Mouse (Mus musculus) embryonic fibroblast, embryonic 13.5 days (primary cell): ENCODE results near the gene 9430097D07Rik. TPM values are rescaled to one million over a fixed set of nuclear protein-coding genes. Genes with fewer than 3 reads are reported as not detected.

Source experiments
- H3K27ac ChIP-seq: 2 replicates; pipeline ENCODE4 v1.5.1; 2012; ENCODE audit warnings: low read length, control low read depth, inconsistent platforms; ENCODE audit not compliant: insufficient read depth
- H3K4me1 ChIP-seq: 2 replicates; pipeline ENCODE4 v1.6.1; 2011; ENCODE audit warnings: low read length; ENCODE audit not compliant: control insufficient read depth, insufficient read depth
- H3K4me3 ChIP-seq: 2 replicates; pipeline ENCODE4 v1.5.1; 2011; ENCODE audit warnings: mild to moderate bottlenecking, control low read depth, low read length; ENCODE audit not compliant: insufficient read depth
- CTCF ChIP-seq: IDR thresholded peaks from 2 replicates; pipeline ENCODE4 v1.5.1; 2011; ENCODE audit warnings: mild to moderate bottlenecking, control low read depth, low read length, moderate library complexity, borderline replicate concordance; ENCODE audit not compliant: insufficient read depth
- POLR2A ChIP-seq: IDR thresholded peaks from 2 replicates; pipeline ENCODE4 v1.6.1; 2011; ENCODE audit warnings: low read depth, mild to moderate bottlenecking, control low read depth, low read length, moderate library complexity
- polyA plus RNA-seq: library from polyadenylated mRNA; stranded (reverse); fragments of >200 nt; gene quantifications from 2 replicates; pipeline ENCODE4 v1.2.4, GENCODE M21; 2011; ENCODE audit warnings: low read depth; ENCODE audit not compliant: missing spikeins, insufficient read length

9430097D07Rik gene
- polyA plus RNA-seq, 1 experiment: not detected

DNA sequence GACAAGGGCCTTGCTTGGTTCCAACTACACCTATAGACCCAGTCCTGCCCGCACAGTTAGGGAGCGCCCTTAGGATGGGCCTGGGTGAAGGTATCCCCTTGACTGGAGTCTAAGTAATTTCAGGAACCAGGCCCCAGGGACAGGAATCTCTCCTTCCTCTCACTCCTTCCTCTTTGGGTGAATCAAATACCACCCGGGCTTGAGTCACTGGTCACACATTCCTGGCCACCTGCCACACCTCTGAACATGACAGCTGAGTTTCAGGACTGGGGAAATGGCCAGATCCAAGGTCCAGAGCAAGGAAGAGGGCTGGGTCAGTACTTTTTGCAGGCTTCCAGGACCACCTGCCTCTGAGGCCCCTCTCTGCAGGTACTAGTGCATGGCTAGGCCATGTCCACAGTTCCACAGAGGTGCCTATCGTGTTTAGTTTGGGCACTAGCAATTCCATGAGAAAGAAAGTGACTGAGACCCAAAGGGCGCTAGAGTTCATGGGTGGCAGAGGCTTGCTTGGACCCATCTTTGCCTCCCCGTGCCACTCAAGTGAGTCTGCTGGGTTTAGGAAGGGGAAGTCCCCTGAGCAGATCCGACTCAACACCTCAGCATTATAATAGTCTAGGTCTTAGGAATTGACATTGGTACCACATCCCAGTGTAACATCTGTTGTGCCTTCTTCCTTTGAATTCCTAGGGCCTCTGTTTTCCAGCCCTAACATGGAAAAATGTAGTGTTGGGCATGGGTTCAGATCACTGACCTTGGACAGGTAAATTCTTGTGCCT lies 27.3 kb downstream of the 9430097D07Rik start:
- TF ChIP-seq POLR2A: no peak
- no peak for TF ChIP-seq CTCF
- no peak overlapping the region for H3K27ac ChIP-seq
- H3K4me3 ChIP-seq: no peak overlapping the region
- peaks cover 15% of the 10 kb centered on the region for H3K4me1 ChIP-seq

DNA sequence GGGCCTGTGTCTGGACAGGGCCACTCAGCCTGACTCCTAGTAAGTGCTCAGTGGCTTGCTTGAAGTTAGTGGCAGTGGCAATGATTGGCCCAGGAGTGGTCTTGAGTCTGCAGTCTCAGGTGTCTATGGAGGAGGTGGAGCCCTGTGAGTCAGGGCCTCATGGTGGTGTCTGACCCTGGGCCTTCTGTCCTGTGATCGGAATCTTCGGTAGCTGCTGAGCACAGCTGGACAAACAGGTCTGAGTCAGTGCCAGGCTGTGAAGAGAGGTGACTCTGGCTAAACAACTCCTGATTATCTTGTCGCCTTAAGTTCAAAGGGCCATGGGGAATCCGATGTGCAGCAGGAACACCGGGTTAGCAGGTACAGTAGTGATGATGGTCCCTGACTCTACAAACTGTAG lies 28.1 kb downstream of the 9430097D07Rik start:
- Histone ChIP-seq H3K27ac (no peak overlapping the region), H3K4me1 (peaks cover 15% of the 10 kb centered on the region), H3K4me3 (no peak overlapping the region)
- no peak for TF ChIP-seq POLR2A
- TF ChIP-seq CTCF: no peak

- Histone ChIP-seq H3K4me3 (no peak overlapping the region), H3K4me1 (peaks cover 15% of the 10 kb centered on the region), H3K27ac (no peak overlapping the region)
- TF ChIP-seq CTCF (no peak), POLR2A (no peak)
Measured at GRCm38 (mm10) chr2:32546951-32547350, 28.5 kb downstream of the 9430097D07Rik start.

DNA sequence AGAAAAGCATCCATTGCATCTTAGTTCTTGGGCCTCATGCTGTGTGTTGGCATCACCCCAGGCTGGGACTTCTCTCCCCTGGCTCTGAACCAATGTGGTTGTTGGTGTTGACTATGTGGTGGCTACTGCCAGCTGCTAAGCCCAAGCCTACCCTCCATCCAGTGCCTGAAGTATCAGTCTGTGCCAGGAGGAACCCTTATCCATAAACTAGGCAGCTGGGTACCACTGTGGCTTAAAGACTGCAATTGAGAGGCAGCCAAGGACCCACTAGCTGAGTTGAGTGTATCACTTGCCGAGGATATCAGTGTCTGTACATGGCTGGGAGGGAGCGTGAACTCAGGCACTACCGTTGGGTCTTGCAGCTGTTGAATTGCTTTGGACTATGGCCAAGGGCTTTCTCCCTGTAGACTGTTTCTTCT lies 32.4 kb downstream of the 9430097D07Rik start:
- no peak for TF ChIP-seq POLR2A
- no peak for TF ChIP-seq CTCF

DNA sequence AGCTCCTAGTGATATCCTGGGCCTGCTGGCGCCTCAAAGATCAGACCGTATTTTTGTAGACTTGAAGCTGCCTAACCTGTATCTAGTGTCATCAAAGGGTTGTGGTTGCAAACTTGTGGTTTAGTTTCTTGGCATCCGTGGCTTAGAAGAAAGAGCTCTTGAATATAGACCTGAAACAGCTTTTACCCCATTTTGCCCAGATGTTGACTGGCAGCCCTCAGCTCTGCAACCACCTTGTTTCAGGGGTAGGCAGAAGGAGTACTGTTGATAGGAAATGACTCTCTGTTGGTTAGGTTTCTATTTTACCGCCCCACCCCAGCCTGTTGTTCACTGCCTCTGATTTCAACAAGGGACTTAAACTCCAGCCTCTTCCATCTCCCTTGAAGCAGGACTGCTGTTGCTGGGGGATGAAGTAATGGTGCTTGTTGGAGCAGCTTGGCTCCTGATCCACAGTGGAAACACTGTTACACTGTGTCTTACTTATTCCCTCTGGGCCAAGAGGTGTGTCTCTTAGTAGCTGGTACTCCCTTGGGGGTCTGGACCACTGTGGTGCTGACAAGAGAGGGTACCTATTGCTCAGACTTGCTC lies 33.4 kb downstream of the 9430097D07Rik start:
- Histone ChIP-seq H3K4me3 (no peak overlapping the region), H3K27ac (no peak overlapping the region), H3K4me1 (no peaks in the 10 kb centered on the region)
- TF ChIP-seq POLR2A: no peak
- TF ChIP-seq CTCF: no peak

More for the DNA sequence above, 32.4 kb downstream of the 9430097D07Rik start:
- no peak overlapping the region for H3K4me3 ChIP-seq
- peaks cover 7% of the 10 kb centered on the region for H3K4me1 ChIP-seq
- H3K27ac ChIP-seq: no peak overlapping the region

DNA sequence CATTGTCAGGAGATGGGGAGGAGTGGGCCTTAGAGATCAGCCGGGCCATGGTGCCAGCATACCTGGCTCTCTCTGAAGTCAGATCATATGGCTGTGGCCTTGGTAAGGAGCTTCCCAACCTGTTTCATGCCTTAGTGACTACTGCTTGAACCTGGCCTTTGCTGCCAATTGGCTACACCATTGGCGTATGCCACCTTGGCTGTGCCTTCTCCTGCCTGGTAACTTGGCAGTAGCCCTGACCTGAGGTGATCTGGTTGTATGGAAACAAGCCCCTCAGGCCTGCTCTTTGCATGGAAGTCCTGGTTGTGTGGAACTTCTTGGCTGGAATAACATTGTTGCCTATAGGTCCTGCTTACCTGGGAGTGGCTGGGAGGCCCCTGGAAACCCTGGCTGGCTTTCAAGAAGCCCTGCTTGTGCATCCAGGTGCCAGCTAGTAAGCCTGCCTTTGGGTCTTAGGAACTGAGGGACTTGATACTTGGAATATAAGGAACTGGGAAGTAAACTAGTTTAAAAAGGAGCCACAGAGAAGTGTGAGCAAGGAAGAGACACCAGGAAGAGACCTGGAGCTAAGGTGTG lies 34.1 kb downstream of the 9430097D07Rik start:
- no peak overlapping the region for H3K4me3 ChIP-seq
- no peaks in the 10 kb centered on the region for H3K4me1 ChIP-seq
- H3K27ac ChIP-seq: no peak overlapping the region
- TF ChIP-seq POLR2A (no peak), CTCF (no peak)

DNA sequence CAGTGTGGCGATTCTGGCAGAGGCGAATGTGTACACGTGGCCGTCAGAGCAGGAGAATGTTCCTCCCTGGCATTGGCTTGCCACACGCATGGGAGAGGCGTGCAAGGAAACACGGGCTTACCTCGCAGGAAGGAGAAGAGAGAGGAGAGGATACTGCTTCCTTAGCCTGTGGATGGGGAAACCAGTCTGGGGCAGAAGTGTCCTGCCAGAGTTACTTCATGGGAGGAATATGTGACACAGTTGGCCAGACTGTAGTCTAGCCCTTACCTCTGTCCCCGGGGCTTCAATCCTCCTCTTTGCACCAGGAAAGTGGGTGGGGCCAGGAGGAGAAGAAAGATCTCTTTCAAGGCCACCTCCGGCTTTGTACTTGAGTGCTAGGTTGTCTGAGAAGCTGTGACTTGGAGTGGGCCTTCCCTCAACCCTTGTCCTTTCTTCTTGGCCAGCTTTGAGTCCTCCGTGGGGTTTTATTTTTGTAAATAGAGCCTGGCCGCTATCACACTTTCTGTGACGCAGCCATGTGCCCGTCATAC lies 36.0 kb downstream of the 9430097D07Rik start:
- TF ChIP-seq POLR2A: no peak
- no peak for TF ChIP-seq CTCF
- H3K27ac ChIP-seq: no peak overlapping the region
- no peak overlapping the region for H3K4me3 ChIP-seq
- H3K4me1 ChIP-seq: no peaks in the 10 kb centered on the region

DNA sequence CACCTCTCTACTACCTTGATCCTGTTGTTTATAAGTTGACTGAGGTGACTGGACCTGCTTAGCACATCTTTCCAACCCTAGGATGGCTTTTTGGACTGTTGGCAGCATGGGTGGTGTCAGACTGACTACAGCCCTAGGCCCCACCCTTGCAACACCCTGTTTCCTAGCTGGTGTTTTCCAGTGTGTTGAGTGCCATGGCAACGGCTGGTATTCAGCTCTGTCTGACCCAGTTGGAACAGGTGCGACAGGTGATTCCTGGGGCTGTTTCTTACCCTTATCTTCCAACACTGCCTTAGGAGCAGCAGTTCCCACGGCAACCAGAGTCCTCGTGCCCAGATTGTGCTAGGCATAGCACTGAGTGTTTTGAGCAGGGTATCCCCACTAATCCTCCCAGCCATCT lies 37.0 kb downstream of the 9430097D07Rik start:
- Histone ChIP-seq H3K4me3 (no peak overlapping the region), H3K4me1 (peaks cover 5% of the 10 kb centered on the region; the same call in 1 of the 2 replicates), H3K27ac (no peak overlapping the region)
- TF ChIP-seq POLR2A (no peak), CTCF (no peak)

- H3K4me3 ChIP-seq: no peak overlapping the region
- peaks cover 5% of the 10 kb centered on the region; the same call in 1 of the 2 replicates for H3K4me1 ChIP-seq
- no peak overlapping the region for H3K27ac ChIP-seq
- no peak for TF ChIP-seq CTCF
- TF ChIP-seq POLR2A: no peak
Measured at GRCm38 (mm10) chr2:32537941-32538340, 37.5 kb downstream of the 9430097D07Rik start.

DNA sequence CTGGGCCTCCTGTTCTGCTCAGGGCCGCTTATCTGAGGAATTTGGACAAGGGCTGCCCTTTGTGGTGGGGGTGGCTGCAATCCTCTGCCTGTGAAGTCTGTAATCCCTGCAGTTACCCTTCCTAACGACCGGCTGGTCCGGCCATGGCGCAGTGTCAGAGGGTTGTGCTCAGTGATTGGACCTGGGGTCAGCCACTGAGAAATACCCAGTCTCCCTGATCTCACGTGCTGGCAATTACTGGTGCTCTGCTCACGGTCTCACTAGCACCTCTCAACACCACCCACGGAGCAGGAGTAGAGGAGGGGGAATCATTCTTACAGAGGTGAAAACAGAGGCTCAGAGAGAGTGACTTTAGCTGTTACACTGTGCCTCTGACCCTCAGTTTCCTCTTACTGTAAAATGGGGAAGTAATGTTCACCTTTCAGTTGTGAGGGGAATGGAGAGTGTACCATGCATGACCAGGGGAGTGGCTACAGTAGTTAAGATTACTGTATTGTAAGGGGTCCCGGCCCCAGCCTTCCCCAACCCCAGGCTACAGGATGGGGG lies 38.1 kb downstream of the 9430097D07Rik start:
- H3K4me1 ChIP-seq: peaks cover 5% of the 10 kb centered on the region; the same call in 1 of the 2 replicates
- H3K4me3 ChIP-seq: 0 out of 2 replicates have a peak overlapping the region, but pooled peaks have one; percentile 0
- no peak for TF ChIP-seq POLR2A
- no peak for TF ChIP-seq CTCF
- no peak overlapping the region for H3K27ac ChIP-seq
